Mouse (Mus musculus) cerebellum, postnatal 10 days (tissue): ENCODE results near the gene Ccdc85a.
"Not testable (repeated sequence)": the region's sequence is repeated elsewhere in the genome, so short reads cannot be mapped to it uniquely, and the experiment has no call there.

Experiments used
- DNase-seq, 2 experiments: peaks; one replicate each; pipeline ENCODE4 v3.0.0; 2021; ENCODE audit warnings: mixed read lengths in 2 of 2

Ccdc85a gene

GRCm38 (mm10) chr11:28422451-28423231, 161.5 kb downstream of the Ccdc85a start:
- DNase-seq: peak in 1 of 2 experiments; percentile 5

GRCm38 (mm10) chr11:28415841-28416240, 168.3 kb downstream of the Ccdc85a start:
- DNase-seq: no peak

GRCm38 (mm10) chr11:28409880-28410279, 174.2 kb downstream of the Ccdc85a start:
- DNase-seq: not testable (repeated sequence)

- no peak for DNase-seq
These were observed 187.0 kb downstream of the Ccdc85a start for GRCm38 (mm10) chr11:28397166-28397565.

- no peak for DNase-seq
These were observed 208.2 kb downstream of the Ccdc85a start for GRCm38 (mm10) chr11:28375891-28376290.

- DNase-seq: no peak
These were observed 209.5 kb downstream of the Ccdc85a start for GRCm38 (mm10) chr11:28374636-28375035.

- not testable (repeated sequence) for DNase-seq
These were observed 212.7 kb downstream of the Ccdc85a start for GRCm38 (mm10) chr11:28371381-28371780.

GRCm38 (mm10) chr11:28365929-28366244, 218.2 kb downstream of the Ccdc85a start:
- no peak for DNase-seq

GRCm38 (mm10) chr11:28365209-28365928, 218.8 kb downstream of the Ccdc85a start:
- DNase-seq: peak; percentile 94

GRCm38 (mm10) chr11:28343465-28343864, 240.7 kb downstream of the Ccdc85a start:
- DNase-seq: no peak

GRCm38 (mm10) chr11:28341887-28342286, 242.2 kb downstream of the Ccdc85a start:
- no peak for DNase-seq

GRCm38 (mm10) chr11:28339224-28340150, 244.6 kb downstream of the Ccdc85a start, which contains the start of gene Gm6685:
Gm6685 (minus strand) TSS chr11:28339867.
- not testable (repeated sequence) for DNase-seq
